Mouse (Mus musculus) lung, adult 2 months (tissue): Measurements from ENCODE around the gene Igf2bp3.

Experiments used
- CTCF ChIP-seq: fragments of 200-500 bp; IDR thresholded peaks from 2 replicates; pipeline ENCODE4 v1.5.1; 2011; ENCODE audit warnings: mild to moderate bottlenecking, low read length, control low read depth; ENCODE audit not compliant: insufficient read depth
- POLR2A ChIP-seq: fragments of 200-500 bp; IDR thresholded peaks from 2 replicates; pipeline ENCODE4 v1.6.1; 2011; ENCODE audit warnings: low read depth, mild to moderate bottlenecking, control low read depth, low read length, borderline replicate concordance; ENCODE audit errors: extremely low read depth

DNA sequence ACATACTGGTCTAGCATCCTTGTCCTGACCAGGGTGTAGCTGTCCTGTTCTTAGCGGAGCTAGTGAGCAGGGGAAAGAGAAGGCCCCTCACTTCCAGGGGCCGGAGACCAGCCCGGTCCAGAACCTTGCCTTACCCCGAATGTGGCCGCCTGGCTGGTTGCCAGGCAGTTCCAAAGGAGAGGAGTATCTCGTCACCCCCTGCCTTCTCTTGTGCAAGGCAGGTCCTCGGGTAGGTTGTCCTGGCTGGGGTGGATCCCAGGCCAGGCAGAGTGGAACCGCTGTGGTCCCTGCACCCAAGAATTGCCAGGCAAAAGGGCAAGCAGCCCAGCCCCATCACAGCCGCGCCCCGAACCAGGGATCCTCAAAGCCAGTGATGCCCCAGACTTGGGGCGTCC, 177.5 kb downstream of the Igf2bp3 start:
- no peak for TF ChIP-seq CTCF
- no peak for TF ChIP-seq POLR2A
